Mouse (Mus musculus) heart, embryonic 14.5 days (tissue): ENCODE results near the gene Tmem35b. TPM values are rescaled to one million over a fixed set of nuclear protein-coding genes. Genes with fewer than 3 reads are reported as not detected.

Experiments used
- ATAC-seq: fragments of 200-750 bp; cut with Nextera tagmentation; 2 replicates; pipeline ENCODE4 v1.8.0; 2017; ENCODE audit warnings: low read depth, moderate TSS enrichment; ENCODE audit not compliant: insufficient number of reproducible peaks, insufficient read depth, low FRiP score
- H3K27ac ChIP-seq, 2 experiments: fragments of 200-500 bp in 1 of 2; fragments of 300-500 bp in 1 of 2; sonication (generic) in 1 of 2; replicated peaks in 1 of 2; 2 replicates each; pipeline ENCODE4 v1.5.1; 2012 to 2014; ENCODE audit warnings: low read depth in 2 of 2, low read length in 2 of 2, control low read depth in 1 of 2, mild to moderate bottlenecking in 1 of 2, mixed read lengths in 1 of 2; ENCODE audit not compliant: control insufficient read depth in 1 of 2, insufficient read depth in 1 of 2
- H3K27me3 ChIP-seq: fragments of 300-500 bp; sonication (generic); 2 replicates; pipeline ENCODE4 v1.6.1; 2014; ENCODE audit warnings: mild to moderate bottlenecking, low read length, control low read depth; ENCODE audit not compliant: control insufficient read depth, insufficient read depth
- H3K36me3 ChIP-seq: fragments of 300-500 bp; sonication (generic); 2 replicates; pipeline ENCODE4 v1.6.1; 2014; ENCODE audit warnings: mild to moderate bottlenecking, control low read depth, low read length, mixed read lengths; ENCODE audit not compliant: control insufficient read depth, insufficient read depth
- H3K4me1 ChIP-seq, 2 experiments: fragments of 200-500 bp in 1 of 2; fragments of 300-500 bp in 1 of 2; sonication (generic) in 1 of 2; 2 replicates each; pipeline ENCODE4 v1.6.1; 2012 to 2014; ENCODE audit warnings: low read length in 2 of 2, control low read depth in 1 of 2, mixed read lengths in 1 of 2; ENCODE audit not compliant: control insufficient read depth in 2 of 2, insufficient read depth in 2 of 2
- H3K4me2 ChIP-seq: fragments of 300-500 bp; sonication (generic); 2 replicates; pipeline ENCODE4 v1.6.1; 2014; ENCODE audit warnings: mild to moderate bottlenecking, low read length
- H3K4me3 ChIP-seq, 2 experiments: fragments of 200-500 bp in 1 of 2; fragments of 300-500 bp in 1 of 2; sonication (generic) in 1 of 2; 2 replicates each; pipeline ENCODE4 v1.5.1; 2012 to 2014; ENCODE audit warnings: low read length in 2 of 2, mild to moderate bottlenecking in 2 of 2, control low read depth in 1 of 2, low read depth in 1 of 2, moderate library complexity in 1 of 2; ENCODE audit not compliant: control insufficient read depth in 1 of 2, insufficient read depth in 1 of 2
- H3K9ac ChIP-seq: fragments of 300-500 bp; sonication (generic); 2 replicates; pipeline ENCODE4 v1.6.1; 2014; ENCODE audit warnings: mild to moderate bottlenecking, low read length
- H3K9me3 ChIP-seq: fragments of 300-500 bp; sonication (generic); 2 replicates; pipeline ENCODE4 v1.6.1; 2016; ENCODE audit warnings: low read length, control low read depth; ENCODE audit not compliant: control insufficient read depth
- WGBS: fragments of 180-500 bp; shearing (Covaris S2); extraction: QIAGEN DNeasy Blood & Tissue Kit; methylation state at CpG from one replicate; pipeline ENCODE4 v1.1.7; 2014; 5-methylcytosine and 5-hydroxymethylcytosine counted together
- polyA plus RNA-seq: library from polyadenylated mRNA; unstranded; fragments of >200 nt; fragmentation: Nextera tagmentation; extraction: Ambion mirVana; gene quantifications from 2 replicates; pipeline ENCODE4 v1.2.1, GENCODE M21; 2014

Tmem35b gene
- polyA plus RNA-seq, 1 experiment from 2014 or later: 15.6 TPM

DNA sequence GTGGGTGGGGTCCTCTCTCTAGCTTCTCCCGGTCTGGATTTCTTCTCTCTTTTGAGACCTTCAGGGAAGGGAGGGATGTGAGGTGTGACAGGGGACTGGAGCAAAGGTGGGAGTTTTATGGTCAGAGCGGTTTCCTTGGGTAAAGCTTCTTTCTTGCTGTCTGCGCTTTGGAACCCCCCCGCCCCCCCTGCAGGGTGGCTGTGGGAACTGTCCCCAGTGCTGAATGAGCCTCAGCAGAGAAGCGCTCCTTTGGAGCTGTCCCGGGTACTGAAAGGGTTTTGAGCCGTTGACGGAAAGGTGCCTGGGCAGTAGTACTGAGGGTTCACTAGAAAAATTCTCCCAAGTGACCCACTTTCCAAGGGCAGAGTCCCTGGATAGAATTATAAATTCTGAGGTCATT is 50.0 kb downstream of the Tmem35b start:
- H3K4me2 ChIP-seq: no peak overlapping the region
- no peak for ATAC-seq
- no peak overlapping the region for H3K9ac ChIP-seq
- H3K4me3 ChIP-seq: no peak overlapping the region
- H3K27me3 ChIP-seq: peaks cover 47% of the 10 kb centered on the region
- peaks cover 0 to 8% of the 10 kb centered on the region in 2 experiments; a peak in 3 of 4 replicates for H3K4me1 ChIP-seq
- no peak overlapping the region for H3K27ac ChIP-seq
- H3K36me3 ChIP-seq: no peaks in the 10 kb centered on the region
- H3K9me3 ChIP-seq: no peaks in the 10 kb centered on the region
- WGBS: 0% methylated on average over 8 of the region's 8 CpGs

DNA sequence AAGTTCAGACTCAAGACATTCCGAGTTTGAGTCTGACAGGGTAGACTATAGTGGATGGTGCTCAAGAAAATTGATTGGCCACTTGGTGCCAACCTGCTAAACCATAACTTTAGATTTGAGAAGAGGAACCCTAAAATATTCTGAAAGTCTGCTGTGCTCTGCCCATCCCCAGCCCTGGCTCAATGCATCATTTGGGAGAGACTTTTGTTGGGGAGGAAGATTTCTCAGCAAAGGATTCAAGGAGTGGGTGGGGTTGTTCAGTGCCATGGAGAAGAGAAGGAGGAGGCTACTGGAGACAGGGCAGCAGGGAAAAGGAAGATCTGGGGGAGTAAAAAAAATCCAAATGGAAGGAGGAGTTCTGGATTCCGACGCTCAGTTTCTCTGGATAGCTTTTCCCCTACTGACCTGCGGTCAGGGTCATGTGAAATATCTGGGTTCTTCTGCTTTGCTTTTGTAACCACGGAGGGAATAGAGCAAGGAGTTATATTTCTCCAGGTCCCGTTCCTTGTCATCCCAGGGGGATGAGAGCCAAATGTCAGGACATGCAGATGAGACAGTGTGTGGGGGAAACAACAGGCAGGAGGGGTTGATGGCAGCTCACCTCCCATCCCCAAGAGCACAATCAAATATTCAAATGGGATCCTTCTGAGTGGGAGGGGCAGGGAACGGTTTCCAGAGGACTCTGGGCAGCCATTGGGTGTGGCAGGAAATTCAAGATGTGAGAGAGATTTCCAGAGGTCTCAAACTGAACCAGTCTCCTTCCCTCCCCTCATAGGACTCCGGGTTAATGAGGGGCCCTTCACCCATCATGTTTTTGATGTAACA is 50.8 kb downstream of the Tmem35b start:
- H3K4me2 ChIP-seq: no peak overlapping the region
- H3K27ac ChIP-seq: no peak overlapping the region
- WGBS: 53% methylated on average over 8 of the region's 8 CpGs
- H3K27me3 ChIP-seq: peaks cover 49% of the 10 kb centered on the region
- no peaks in the 10 kb centered on the region for H3K36me3 ChIP-seq
- no peak for ATAC-seq
- no peak overlapping the region for H3K9ac ChIP-seq
- H3K4me1 ChIP-seq: peaks cover 0 to 5% of the 10 kb centered on the region in 2 experiments; a peak in 3 of 4 replicates
- no peak overlapping the region for H3K4me3 ChIP-seq
- no peaks in the 10 kb centered on the region for H3K9me3 ChIP-seq

DNA sequence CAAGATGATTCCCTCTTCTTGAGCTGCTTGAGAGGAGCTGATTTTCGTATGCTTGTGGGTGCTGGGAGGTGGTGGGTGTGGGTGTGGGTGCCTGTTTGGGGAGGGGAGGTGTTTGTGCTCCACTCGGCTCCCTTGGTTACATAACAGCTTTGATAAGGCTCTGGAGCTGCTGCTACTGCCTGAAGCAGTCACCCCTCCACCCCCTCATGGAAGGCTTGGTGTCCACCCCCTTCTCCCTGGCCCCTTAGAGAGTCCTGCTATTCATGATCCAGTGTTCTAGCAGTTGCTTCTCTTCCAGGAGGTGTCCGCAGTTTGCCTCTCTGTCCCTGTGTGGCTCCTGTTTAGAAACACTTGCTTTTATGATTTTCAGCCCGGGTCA is 51.4 kb downstream of the Tmem35b start:
- WGBS: 39% methylated on average over 4 of the region's 4 CpGs
- Histone ChIP-seq H3K4me1 (no peaks in the 10 kb centered on the region), H3K36me3 (no peaks in the 10 kb centered on the region), H3K9ac (no peak overlapping the region), H3K4me2 (no peak overlapping the region), H3K9me3 (no peaks in the 10 kb centered on the region), H3K4me3 (no peak overlapping the region), H3K27me3 (peaks cover 49% of the 10 kb centered on the region), H3K27ac (no peak overlapping the region)
- no peak for ATAC-seq

DNA sequence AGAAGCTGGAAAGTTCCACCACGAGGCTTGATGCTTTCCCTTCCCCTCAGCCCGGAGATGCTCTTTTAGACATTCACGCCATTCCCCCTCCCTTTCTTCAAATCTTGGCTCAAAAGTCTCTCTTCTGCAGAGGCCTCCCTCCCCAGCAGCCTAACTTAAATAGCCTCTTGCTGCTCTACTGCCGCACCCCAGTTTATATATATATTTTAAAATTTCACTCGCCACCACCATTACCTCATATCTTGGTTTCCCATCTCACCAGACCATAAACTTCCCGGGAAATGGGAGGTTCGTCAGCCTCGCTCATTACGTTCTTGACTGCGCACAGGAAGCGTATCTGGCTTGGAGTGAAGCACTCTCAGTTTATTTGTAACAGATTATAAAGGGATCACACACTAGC is 54.5 kb downstream of the Tmem35b start:
- H3K9ac ChIP-seq: no peak overlapping the region

DNA sequence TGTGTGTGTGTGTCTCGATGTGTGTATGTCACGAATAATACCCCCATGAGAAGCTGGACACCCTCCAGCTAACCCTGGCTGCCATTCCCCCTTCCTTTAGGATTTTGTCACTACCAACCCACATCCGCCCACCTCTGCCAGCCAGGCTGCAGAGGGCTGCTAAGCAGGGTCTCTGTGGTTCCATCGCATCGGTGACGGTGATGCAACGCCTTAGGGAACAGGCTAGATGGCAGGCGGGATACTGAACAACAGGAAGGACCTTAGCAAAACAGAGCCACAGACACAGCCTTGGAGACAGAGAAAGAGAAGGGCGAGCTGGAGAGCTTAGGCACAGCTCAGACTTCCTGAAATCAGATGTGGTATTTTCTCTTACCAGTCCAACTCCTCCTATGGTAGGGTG is 55.2 kb downstream of the Tmem35b start:
- peaks cover 25% of the 10 kb centered on the region for H3K27me3 ChIP-seq

More for the DNA sequence above, 54.5 kb downstream of the Tmem35b start:
- Histone ChIP-seq H3K4me1 (no peaks in the 10 kb centered on the region), H3K27ac (no peak overlapping the region), H3K27me3 (peaks cover 28% of the 10 kb centered on the region), H3K36me3 (no peaks in the 10 kb centered on the region), H3K9me3 (no peaks in the 10 kb centered on the region), H3K4me3 (no peak overlapping the region), H3K4me2 (no peak overlapping the region)
- no peak for ATAC-seq
- WGBS: 69% methylated on average over 11 of the region's 11 CpGs

More for the DNA sequence above, 55.2 kb downstream of the Tmem35b start:
- no peak overlapping the region for H3K9ac ChIP-seq
- no peaks in the 10 kb centered on the region for H3K36me3 ChIP-seq
- H3K27ac ChIP-seq: no peak overlapping the region
- H3K4me2 ChIP-seq: no peak overlapping the region
- no peak for ATAC-seq
- H3K4me1 ChIP-seq: no peaks in the 10 kb centered on the region
- H3K9me3 ChIP-seq: no peaks in the 10 kb centered on the region
- no peak overlapping the region for H3K4me3 ChIP-seq
- WGBS: 46% methylated on average over 9 of the region's 9 CpGs

Other genes starting within 250 kb of the Tmem35b start
- gene Zmym4, start 155.6 kb upstream of the Tmem35b start, polyA plus RNA-seq: 15.9 and 17.8 TPM in 2 replicates
- 62.5 and 76.1 TPM in 2 replicates for gene Sfpq, start 102.4 kb upstream of the Tmem35b start, polyA plus RNA-seq
- gene Zmym1, start 62.5 kb upstream of the Tmem35b start, polyA plus RNA-seq: 15.0 and 18.2 TPM in 2 replicates
- gene Zmym6, start 46.3 kb upstream of the Tmem35b start, polyA plus RNA-seq: 15.3 and 15.7 TPM in 2 replicates
- 0.57 and 0.74 TPM in 2 replicates for gene Dlgap3, start 45.5 kb downstream of the Tmem35b start, polyA plus RNA-seq
- gene Smim12, start 120.1 kb downstream of the Tmem35b start, polyA plus RNA-seq: 61.2 and 63.8 TPM in 2 replicates
- gene Gja4, start 190.3 kb downstream of the Tmem35b start, polyA plus RNA-seq: 41.4 and 42.2 TPM in 2 replicates
- 0.12 TPM in 1 of 2 replicates, not detected in the other for gene Gjb3, start 207.2 kb downstream of the Tmem35b start, polyA plus RNA-seq
- not detected in 2 replicates for gene Gjb4, start 230.4 kb downstream of the Tmem35b start, polyA plus RNA-seq
- gene Gjb5, start 234.5 kb downstream of the Tmem35b start, polyA plus RNA-seq: 0.19 and 0.38 TPM in 2 replicates